Mouse (Mus musculus): ENCODE data around the gene Mas1. TPM values are rescaled to one million over a fixed set of nuclear protein-coding genes. Genes with fewer than 3 reads are reported as not detected.

Gene Mas1
- polyA plus RNA-seq, 1 experiment: 0.25 TPM

DNA sequence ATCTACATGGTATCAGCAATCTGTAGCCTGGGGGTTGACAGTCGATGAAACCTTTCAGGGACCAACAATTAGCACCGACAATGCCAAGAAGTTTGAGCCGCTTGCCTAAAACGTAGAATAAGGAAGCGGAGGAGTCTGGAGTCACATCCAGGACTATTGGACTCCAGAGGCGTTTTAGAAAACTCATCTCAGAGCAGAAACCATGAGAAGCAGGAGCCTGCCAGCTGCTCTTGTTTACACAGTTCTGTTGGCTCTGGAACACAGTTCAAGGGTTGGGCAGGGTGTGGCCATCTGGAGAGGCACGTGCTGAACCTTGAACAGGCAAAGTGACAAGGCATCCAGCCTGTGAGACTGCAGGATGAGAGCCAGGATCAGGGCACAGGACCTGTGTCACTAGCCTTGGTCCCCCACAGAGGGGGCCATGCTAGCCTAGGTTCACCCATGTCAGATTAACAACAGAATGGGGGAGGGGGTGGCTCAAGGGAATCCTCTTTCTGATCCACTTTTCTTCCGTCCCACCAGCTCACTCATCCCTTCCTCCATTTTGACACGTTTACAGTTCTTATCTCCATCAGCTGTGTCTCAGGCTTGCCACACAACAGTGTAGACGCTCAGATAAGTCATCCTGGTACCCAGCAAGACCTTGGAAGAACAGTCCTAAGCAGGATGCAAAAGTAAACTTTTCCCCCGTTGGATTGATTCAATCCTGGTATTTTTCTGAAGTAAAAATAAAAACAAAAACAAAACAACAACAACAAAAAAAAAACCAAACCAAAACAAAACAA is 75.3 kb downstream of the Mas1 start:
- no peak overlapping the region for H3K4me3 ChIP-seq (ENCODE audit: low read depth, low read length)
- H3K9ac ChIP-seq (ENCODE audit: low read depth, poor library complexity, severe bottlenecking): no peak overlapping the region
- TF ChIP-seq CTCF (IDR thresholded peaks at IDR 0.05; ENCODE audit: low read depth, low read length) (no peak), POLR2A (IDR thresholded peaks at IDR 0.05; ENCODE audit: insufficient read depth, low read length) (no peak), EP300 (IDR thresholded peaks at IDR 0.05; ENCODE audit: insufficient read depth, low read depth, low read length) (no peak)
- H3K36me3 ChIP-seq (ENCODE audit: control insufficient read depth, insufficient read depth, low read length, poor library complexity, severe bottlenecking): no peaks in the 10 kb centered on the region
- H3K4me1 ChIP-seq (ENCODE audit: control insufficient read depth, insufficient read depth, low read length): no peaks in the 10 kb centered on the region
- H3K27me3 ChIP-seq (ENCODE audit: control insufficient read depth, insufficient read depth, low read length, poor library complexity, severe bottlenecking): no peaks in the 10 kb centered on the region
- no peak overlapping the region for H3K27ac ChIP-seq (ENCODE audit: insufficient read depth, low read length)
- 0 out of 2 replicates have a peak, but pooled peaks cover 4% of the 10 kb centered on the region for H3K9me3 ChIP-seq (replicated peaks; ENCODE audit: control insufficient read depth, insufficient read depth, low read length, poor library complexity, severe bottlenecking)

DNA sequence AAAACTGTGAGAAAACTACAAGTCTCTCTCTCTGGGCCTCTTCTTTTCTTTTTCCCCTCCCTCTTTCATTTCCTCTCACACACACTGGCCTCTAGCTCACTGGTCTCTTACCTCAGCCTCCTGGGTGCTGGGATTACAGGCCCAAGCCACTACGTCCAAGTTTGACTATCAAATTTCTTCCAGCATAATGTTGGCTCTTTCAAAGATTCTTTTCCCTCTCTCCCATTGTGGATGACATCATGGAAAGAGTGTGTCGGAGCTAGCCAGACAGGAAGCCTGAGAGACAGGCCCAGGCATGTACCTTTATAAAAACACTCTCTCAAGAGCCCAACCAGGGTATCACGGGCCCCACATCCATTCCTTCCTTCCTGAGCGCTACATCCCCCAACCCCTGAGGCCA is 76.5 kb downstream of the Mas1 start:
- no peak overlapping the region for H3K9ac ChIP-seq (ENCODE audit: low read depth, poor library complexity, severe bottlenecking)
- TF ChIP-seq CTCF (IDR thresholded peaks at IDR 0.05; ENCODE audit: low read depth, low read length): no peak
- TF ChIP-seq POLR2A (IDR thresholded peaks at IDR 0.05; ENCODE audit: insufficient read depth, low read length): no peak
- TF ChIP-seq EP300 (IDR thresholded peaks at IDR 0.05; ENCODE audit: insufficient read depth, low read depth, low read length): no peak
- H3K36me3 ChIP-seq (ENCODE audit: control insufficient read depth, insufficient read depth, low read length, poor library complexity, severe bottlenecking): no peaks in the 10 kb centered on the region
- no peak overlapping the region for H3K27ac ChIP-seq (ENCODE audit: insufficient read depth, low read length)
- no peak overlapping the region for H3K4me3 ChIP-seq (ENCODE audit: low read depth, low read length)
- H3K4me1 ChIP-seq (ENCODE audit: control insufficient read depth, insufficient read depth, low read length): no peaks in the 10 kb centered on the region
- 0 out of 2 replicates have a peak, but pooled peaks cover 4% of the 10 kb centered on the region for H3K9me3 ChIP-seq (replicated peaks; ENCODE audit: control insufficient read depth, insufficient read depth, low read length, poor library complexity, severe bottlenecking)
- no peaks in the 10 kb centered on the region for H3K27me3 ChIP-seq (ENCODE audit: control insufficient read depth, insufficient read depth, low read length, poor library complexity, severe bottlenecking)

DNA sequence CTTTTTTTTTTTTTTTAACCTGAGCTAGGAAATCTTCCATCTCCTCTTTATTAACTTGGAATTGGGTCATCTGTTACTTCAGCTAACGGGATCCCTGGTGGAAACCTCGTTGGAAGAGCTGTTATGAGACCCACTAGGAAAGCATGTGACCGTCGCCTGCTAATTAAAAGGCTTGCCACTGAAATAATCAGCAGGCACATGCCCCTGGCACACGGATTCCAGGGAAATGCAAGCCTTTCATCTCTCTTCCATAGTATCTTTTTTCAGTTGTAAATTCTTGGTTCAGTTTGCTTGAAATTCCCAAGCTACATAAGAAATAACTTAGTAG is 76.9 kb downstream of the Mas1 start:
- H3K9ac ChIP-seq (ENCODE audit: low read depth, poor library complexity, severe bottlenecking): no peak overlapping the region
- no peak for TF ChIP-seq POLR2A (IDR thresholded peaks at IDR 0.05; ENCODE audit: insufficient read depth, low read length)
- no peak for TF ChIP-seq EP300 (IDR thresholded peaks at IDR 0.05; ENCODE audit: insufficient read depth, low read depth, low read length)
- TF ChIP-seq CTCF (IDR thresholded peaks at IDR 0.05; ENCODE audit: low read depth, low read length): no peak
- no peaks in the 10 kb centered on the region for H3K4me1 ChIP-seq (ENCODE audit: control insufficient read depth, insufficient read depth, low read length)

More for the DNA sequence above, 76.9 kb downstream of the Mas1 start:
- H3K9me3 ChIP-seq (replicated peaks; ENCODE audit: control insufficient read depth, insufficient read depth, low read length, poor library complexity, severe bottlenecking): 0 out of 2 replicates have a peak, but pooled peaks cover 4% of the 10 kb centered on the region
- no peak overlapping the region for H3K4me3 ChIP-seq (ENCODE audit: low read depth, low read length)
- H3K27ac ChIP-seq (ENCODE audit: insufficient read depth, low read length): no peak overlapping the region
- no peaks in the 10 kb centered on the region for H3K36me3 ChIP-seq (ENCODE audit: control insufficient read depth, insufficient read depth, low read length, poor library complexity, severe bottlenecking)
- H3K27me3 ChIP-seq (ENCODE audit: control insufficient read depth, insufficient read depth, low read length, poor library complexity, severe bottlenecking): no peaks in the 10 kb centered on the region

Other genes starting within 250 kb of the Mas1 start
- gene Slc22a1, start 192.3 kb downstream of the Mas1 start, polyA plus RNA-seq (2011; ENCODE audit: insufficient read depth, insufficient read length, low read depth, missing spikeins): not detected in 2 replicates
- gene Igf2r, start 98.5 kb downstream of the Mas1 start, polyA plus RNA-seq (2011; ENCODE audit: insufficient read depth, insufficient read length, low read depth, missing spikeins): 61.4 and 64.3 TPM in 2 replicates
- gene Mrgprh, start 7.9 kb upstream of the Mas1 start, polyA plus RNA-seq (2011; ENCODE audit: insufficient read depth, insufficient read length, low read depth, missing spikeins): not detected in 2 replicates
- 31.8 and 33.5 TPM in 2 replicates for gene Pnldc1, start 42.1 kb upstream of the Mas1 start, polyA plus RNA-seq (2011; ENCODE audit: insufficient read depth, insufficient read length, low read depth, missing spikeins)
- 618 and 673 TPM in 2 replicates for gene Tcp1, start 47.6 kb upstream of the Mas1 start, polyA plus RNA-seq (2011; ENCODE audit: insufficient read depth, insufficient read length, low read depth, missing spikeins)
- gene Mrpl18, start 48.2 kb upstream of the Mas1 start, polyA plus RNA-seq (2011; ENCODE audit: insufficient read depth, insufficient read length, low read depth, missing spikeins): 63.7 and 71.6 TPM in 2 replicates
- 0.90 TPM in 1 of 2 replicates, not detected in the other for gene Acat3, start 72.5 kb upstream of the Mas1 start, polyA plus RNA-seq (2011; ENCODE audit: insufficient read depth, insufficient read length, low read depth, missing spikeins)
- gene Acat2, start 92.6 kb upstream of the Mas1 start, polyA plus RNA-seq (2011; ENCODE audit: insufficient read depth, insufficient read length, low read depth, missing spikeins): 104 and 106 TPM in 2 replicates
- 122 and 132 TPM in 2 replicates for gene Wtap, start 126.0 kb upstream of the Mas1 start, polyA plus RNA-seq (2011; ENCODE audit: insufficient read depth, insufficient read length, low read depth, missing spikeins)
- gene Sod2, start 138.7 kb upstream of the Mas1 start, polyA plus RNA-seq (2011; ENCODE audit: insufficient read depth, insufficient read length, low read depth, missing spikeins): 97.3 and 98.5 TPM in 2 replicates
- gene Gpr31b, start 184.2 kb upstream of the Mas1 start, polyA plus RNA-seq (2011; ENCODE audit: insufficient read depth, insufficient read length, low read depth, missing spikeins): not detected in 2 replicates
- gene Tcp10b, start 193.0 kb upstream of the Mas1 start, polyA plus RNA-seq (2011; ENCODE audit: insufficient read depth, insufficient read length, low read depth, missing spikeins): not detected in 2 replicates